Mouse (Mus musculus) spleen, postnatal 10 days (tissue): ENCODE measurements at regions not wholly inside any gene's neighbourhood (a gene's known extent, or its start where the extent isn't known, plus 50 kb on each side); places are given as distances from the start of the nearest gene placed in this dataset.

Experiments used
- DNase-seq, 2 experiments: peaks; one replicate each; pipeline ENCODE4 v3.0.0; 2021 to 2022; ENCODE audit warnings: low spot score in 2 of 2

DNA sequence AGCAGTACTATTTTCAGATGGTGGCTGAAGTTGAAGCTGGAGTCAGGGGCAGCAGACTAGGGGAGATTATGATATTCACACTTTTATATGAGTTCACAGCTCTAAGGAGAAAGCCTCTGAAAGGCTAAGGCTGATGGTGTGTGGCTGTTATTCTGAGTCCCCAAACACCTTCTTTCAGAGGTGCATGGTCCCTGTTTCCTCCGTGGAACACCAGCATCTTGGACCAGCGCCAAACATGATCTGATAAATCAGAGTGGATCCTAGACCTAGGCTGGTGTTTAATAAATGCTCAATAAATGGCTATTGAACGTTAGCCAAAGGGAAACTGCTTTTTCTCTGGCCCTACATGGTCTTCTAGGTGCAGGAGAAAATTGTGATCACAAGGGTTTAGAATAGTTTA, 269.2 kb downstream of the Agtpbp1 start:
- DNase-seq: no peak

- peak in 1 of 2 experiments; percentile 42 for DNase-seq
These were observed 270.6 kb downstream of the Agtpbp1 start for GRCm38 (mm10) chr13:59314419-59314818.

DNA sequence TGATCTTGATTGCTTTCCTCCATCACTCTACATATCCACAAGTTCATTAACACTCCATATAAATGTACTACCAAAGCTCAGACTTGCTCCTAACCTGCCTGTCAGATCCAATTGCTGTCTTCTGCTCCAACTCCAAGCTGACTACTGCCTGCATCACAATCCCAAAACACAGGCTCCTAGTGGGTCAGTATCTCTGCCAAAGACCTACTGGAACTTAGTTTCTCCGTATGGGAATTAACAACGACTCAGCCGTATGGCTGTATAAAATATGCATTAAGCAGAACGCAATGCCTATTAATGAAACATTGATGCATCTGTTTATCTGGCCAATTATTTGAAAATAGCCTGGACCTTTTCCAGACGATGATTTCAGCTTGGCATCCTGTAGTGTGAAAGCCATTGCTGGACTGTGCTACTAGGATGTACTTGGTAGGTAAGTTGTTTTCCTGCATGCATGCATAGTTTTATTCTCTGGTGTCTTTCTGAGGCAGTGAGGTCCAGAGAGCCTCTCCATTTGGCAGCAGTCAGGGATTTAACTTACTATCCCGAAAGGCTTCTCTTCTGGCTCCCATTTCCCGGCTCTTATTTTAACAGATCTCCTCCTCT, 271.2 kb downstream of the Agtpbp1 start:
- DNase-seq: no peak

GRCm38 (mm10) chr13:59292905-59293304, 292.1 kb downstream of the Agtpbp1 start:
- no peak for DNase-seq

DNA sequence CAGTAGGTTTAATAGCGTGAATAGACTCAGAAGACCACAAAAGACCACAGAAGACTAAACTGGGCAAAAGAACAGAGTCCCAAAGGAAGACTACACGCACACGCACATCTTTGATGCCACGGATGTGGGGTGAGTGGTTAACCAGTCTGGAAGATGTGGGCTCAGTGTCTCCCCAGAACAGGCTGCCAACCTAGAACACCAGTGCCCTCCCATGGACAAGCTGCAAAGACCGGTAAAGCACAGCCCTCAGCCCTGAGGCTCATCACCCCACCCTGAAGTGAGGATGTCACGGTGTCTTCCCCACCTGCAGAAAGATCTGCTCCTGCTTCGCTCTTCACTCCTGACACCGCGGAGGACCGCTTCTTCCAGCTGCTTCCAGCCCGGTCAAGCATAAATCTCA, 295.9 kb downstream of the Agtpbp1 start:
- DNase-seq: no peak

DNA sequence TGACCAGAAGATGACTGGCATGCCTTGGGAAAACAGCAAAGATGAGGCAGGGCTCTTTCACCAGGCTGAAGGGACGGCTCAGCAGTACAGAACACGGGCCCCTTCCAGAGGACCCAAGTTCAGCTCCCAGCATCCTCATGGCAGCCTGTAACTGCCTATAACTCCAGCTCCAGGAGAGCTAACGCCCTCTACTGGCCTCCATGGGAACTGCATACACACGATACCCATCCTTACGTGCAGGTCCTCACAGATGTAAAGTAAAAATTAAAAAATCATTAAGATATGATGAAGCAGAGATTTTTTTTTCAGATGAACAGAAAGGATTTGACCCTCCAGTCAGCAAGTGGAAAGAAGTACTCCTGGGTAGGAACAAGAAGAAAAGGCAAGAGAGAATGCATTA, 303.8 kb downstream of the Agtpbp1 start:
- no peak for DNase-seq

DNA sequence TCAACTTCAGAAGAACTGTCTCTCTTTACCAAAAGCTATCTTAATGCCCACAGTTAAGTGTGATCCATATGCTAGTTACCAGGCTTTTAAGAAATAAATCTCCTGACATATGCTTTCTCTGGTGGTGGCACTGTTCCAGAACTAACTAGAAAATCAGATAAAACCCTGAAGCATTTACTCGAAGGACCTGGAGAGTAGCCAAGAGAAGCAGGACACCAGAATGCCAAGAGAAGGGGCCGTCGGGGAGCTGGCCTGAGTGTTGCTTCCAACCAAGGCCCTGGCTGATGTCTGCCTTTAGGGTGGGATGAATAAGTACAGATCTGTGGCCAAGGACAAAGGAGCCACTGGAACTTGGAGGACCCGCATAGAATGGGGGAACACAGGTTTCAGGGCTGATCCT, 305.9 kb downstream of the Agtpbp1 start:
- DNase-seq: no peak

GRCm38 (mm10) chr13:59271661-59272060, 313.4 kb downstream of the Agtpbp1 start:
- no peak for DNase-seq

DNA sequence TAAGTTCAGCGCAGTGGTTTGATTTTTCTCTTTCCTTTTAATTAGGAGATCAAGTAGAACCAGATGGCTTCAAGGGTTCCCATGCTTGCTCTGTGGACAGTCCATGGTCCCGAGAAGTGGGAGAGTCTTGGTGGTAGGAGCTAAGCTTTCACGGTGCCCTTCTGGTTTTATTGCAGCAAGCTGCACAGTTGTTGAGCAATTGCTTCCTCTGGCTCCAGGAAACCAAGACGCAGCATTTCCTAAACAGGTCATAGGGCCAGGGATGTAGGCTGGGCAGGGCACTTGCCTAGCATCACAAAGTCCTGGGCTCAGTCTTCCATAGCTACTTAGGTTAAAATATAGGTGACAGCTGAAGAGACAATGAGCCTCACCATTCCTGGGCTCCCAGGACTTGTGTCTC, 318.2 kb downstream of the Agtpbp1 start:
- no peak for DNase-seq

DNA sequence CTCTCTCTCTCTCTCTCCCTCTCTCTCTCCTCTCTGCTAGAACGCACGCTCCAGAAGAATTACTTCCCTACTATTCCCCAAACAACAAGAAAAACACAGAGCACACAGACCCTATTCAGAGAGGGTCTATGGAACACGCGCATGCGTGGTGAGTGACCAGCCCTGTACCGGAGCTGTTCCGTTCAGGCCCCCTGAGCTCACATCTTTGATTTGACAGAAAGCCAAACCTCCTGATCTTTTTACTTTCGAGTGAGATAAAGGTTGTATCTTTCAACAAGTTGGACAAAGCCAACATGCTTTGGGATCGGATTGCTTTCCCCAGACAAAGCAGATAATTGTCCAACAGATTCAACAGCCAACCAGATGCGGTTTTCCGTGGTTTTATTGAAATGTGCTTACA, 320.9 kb downstream of the Agtpbp1 start:
- DNase-seq: no peak

DNA sequence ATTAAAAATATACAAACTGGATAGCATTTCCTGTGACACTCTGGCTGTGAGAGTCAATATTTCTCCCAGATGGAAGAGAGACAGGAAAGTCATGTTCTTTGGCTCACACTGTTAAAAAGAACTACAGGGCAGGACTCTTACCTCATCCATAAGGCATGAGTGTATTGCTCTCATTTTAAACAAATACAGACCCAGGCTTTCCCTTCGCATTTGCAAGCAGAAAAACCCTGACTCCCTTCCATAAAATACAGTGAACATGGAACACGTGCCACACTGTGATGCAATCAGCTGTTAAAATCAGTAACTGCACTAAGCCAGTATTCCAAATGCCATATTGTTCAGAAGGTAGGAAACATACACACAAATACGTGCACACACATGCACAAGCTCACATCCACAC, 323.1 kb downstream of the Agtpbp1 start:
- no peak for DNase-seq

GRCm38 (mm10) chr13:59255798-59256435, 329.1 kb downstream of the Agtpbp1 start:
- DNase-seq: no peak

GRCm38 (mm10) chr13:59253667-59254558, 331.1 kb downstream of the Agtpbp1 start:
- DNase-seq: no peak

DNA sequence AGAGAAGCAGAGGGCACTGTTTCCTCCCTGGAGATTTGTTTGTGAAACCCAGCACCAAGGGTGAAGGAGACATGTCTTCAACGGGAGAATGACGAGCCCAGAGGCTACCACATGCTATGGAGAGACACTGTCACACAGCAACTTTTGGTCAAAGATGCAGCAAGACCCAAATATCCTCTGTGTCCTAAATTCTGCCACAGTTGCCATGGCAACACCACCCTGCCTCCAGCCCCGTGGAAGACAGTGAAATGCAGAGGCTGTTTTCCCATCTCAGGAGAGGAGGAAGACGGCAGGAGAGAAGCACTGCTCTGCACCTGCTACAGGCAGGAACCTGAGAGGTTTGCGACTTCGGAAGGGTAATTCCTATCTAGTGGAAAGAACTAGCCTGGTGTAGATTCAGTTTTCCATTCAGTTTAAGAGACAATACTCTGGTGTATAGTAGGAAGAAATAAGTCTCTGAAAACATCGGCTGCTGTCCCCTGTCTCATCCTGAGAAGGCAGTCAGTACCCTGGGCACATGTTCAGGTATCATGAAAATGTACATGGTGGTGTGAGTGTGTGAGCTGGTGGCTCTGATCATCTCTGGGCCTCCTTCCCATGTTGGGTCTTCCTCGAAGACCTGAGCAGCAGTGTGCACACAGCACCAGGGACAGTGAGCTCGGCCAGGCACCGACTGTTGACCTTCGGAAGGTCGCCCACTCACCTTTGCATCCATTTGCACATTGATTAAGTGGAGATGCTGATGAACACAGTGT, 333.6 kb downstream of the Agtpbp1 start:
- DNase-seq: no peak

GRCm38 (mm10) chr13:59248411-59248810, 336.6 kb downstream of the Agtpbp1 start:
- DNase-seq: no peak

GRCm38 (mm10) chr13:59246984-59247537, 338.0 kb downstream of the Agtpbp1 start:
- DNase-seq: no peak

DNA sequence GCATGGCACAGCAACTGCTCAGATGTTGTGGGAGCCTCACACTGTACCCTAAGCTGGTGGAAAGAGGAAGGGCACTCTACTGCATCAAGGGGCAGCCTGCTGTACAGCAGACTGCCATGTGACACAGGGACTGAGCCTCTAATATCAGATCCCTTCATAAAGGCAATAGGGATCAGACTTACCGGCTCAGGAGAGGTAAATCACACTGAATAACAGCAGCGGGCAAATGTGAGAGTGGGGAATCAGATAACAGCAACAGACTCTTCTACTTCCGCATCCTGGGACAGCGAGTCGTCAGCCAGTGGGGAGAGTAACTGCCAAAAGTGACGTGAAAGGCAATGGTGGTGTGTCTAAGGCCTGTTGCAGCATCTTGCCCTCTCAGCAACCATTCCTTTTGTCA, 339.0 kb downstream of the Agtpbp1 start:
- no peak for DNase-seq

- no peak for DNase-seq
These were observed 340.4 kb downstream of the Agtpbp1 start for GRCm38 (mm10) chr13:59244622-59245021.

DNA sequence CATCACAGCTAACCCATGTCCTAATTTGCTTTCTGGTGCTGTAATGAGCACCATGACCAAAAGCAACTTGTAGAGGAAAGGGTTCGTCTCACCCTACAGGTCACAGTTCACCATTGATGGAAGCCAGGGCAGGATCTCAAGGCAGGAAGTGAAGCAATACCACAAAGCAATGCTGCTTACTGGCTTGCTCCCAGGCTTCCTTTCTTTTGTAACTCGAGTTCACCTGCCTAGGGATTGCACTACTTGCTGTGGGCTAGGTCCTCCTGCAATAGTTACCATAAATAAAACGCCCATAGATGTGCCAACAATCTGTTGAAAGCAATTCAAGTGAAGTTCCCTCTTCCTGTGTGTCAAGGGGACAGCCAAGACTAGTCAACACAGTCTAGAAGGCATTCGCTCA, 342.4 kb downstream of the Agtpbp1 start:
- DNase-seq: no peak

DNA sequence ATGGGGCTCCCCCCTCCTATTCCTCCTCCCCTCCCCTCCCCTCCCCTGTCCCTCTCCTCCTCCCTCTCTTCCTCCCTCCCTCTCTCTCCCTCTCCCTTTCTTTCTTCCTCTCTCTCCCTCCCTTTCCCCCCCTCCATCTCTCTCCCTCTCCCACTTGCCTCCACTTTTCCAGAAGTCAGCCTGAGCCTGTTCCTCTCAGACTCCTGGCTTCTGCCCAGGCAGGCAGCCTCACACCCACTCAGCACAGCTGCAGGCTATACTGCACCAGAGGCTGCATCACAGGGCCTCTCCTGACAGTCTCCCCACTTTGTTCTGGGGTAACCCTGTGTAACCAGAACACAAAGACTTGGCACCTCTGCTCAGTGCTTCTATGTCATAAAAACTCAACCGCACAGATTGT, 346.3 kb downstream of the Agtpbp1 start:
- DNase-seq: no peak

DNA sequence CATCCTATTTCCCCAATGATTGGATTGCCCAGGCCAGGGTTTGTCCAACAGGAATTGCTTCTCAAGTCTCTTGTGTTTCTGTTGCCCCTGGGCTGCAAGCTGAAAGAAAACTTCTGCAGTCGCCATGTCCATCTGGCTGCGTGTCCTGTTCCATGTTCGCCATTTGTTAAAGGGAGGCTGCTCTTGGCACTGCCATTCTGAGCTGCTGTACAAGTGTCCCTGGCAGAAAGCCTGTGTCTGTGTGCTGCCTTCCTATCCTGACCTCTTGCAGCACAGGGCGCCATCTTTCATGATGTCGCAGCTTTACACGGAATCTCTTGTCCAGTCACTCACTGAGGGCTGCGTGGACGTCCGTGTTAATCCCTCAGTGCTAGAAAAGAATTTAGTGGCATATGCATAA, 349.2 kb downstream of the Agtpbp1 start:
- DNase-seq: no peak

- DNase-seq: no peak
These were observed 355.9 kb downstream of the Agtpbp1 start for GRCm38 (mm10) chr13:59229111-59229541.
